Mouse (Mus musculus): ENCODE measurements around the gene Stk32c.

Gene Stk32c

GRCm38 (mm10) chr7:139228447-139229171 is 15.5 kb upstream of the Stk32c start:
- no peak for DNase-seq (ENCODE audit: low spot score)

GRCm38 (mm10) chr7:139226416-139226815 is 13.3 kb upstream of the Stk32c start:
- peak; percentile 28 for DNase-seq (ENCODE audit: low spot score)

GRCm38 (mm10) chr7:139224725-139225124 is 11.6 kb upstream of the Stk32c start:
- DNase-seq (ENCODE audit: low spot score) = peak; percentile 46

GRCm38 (mm10) chr7:139224070-139224469 is 11.0 kb upstream of the Stk32c start:
- peak; percentile 22 for DNase-seq (ENCODE audit: low spot score)

GRCm38 (mm10) chr7:139222341-139222740 is 9.2 kb upstream of the Stk32c start:
- DNase-seq (ENCODE audit: low spot score) = peak; percentile 15

- DNase-seq (ENCODE audit: low spot score) = peak; percentile 26
These were observed 8.7 kb upstream of the Stk32c start for GRCm38 (mm10) chr7:139221856-139222255.

- DNase-seq (ENCODE audit: low spot score) = peak; percentile 33
These were observed 8.0 kb upstream of the Stk32c start for GRCm38 (mm10) chr7:139221072-139221471.

GRCm38 (mm10) chr7:139220303-139220702 is 7.2 kb upstream of the Stk32c start:
- peak; percentile 41 for DNase-seq (ENCODE audit: low spot score)

- DNase-seq (ENCODE audit: low spot score) = peak; percentile 40
These were observed 6.4 kb upstream of the Stk32c start for GRCm38 (mm10) chr7:139219486-139219885.

GRCm38 (mm10) chr7:139218641-139219415 is 5.7 kb upstream of the Stk32c start:
- peak; percentile 73 for DNase-seq (ENCODE audit: low spot score)

GRCm38 (mm10) chr7:139217046-139217445 is 3.9 kb upstream of the Stk32c start:
- peak; percentile 31 for DNase-seq (ENCODE audit: low spot score)

GRCm38 (mm10) chr7:139216464-139216863 is 3.4 kb upstream of the Stk32c start:
- DNase-seq (ENCODE audit: low spot score) = peak; percentile 19

- peak; percentile 28 for DNase-seq (ENCODE audit: low spot score)
These were observed 2.8 kb upstream of the Stk32c start for GRCm38 (mm10) chr7:139215946-139216345.

GRCm38 (mm10) chr7:139215516-139215915 is 2.4 kb upstream of the Stk32c start:
- DNase-seq (ENCODE audit: low spot score) = peak; percentile 32

- peak; percentile 31 for DNase-seq (ENCODE audit: low spot score)
These were observed 1.7 kb upstream of the Stk32c start for GRCm38 (mm10) chr7:139214596-139215340.

- peak; percentile 25 for DNase-seq (ENCODE audit: low spot score)
These were observed 1.1 kb upstream of the Stk32c start for GRCm38 (mm10) chr7:139214160-139214559.

GRCm38 (mm10) chr7:139213751-139214150 is 644 bp upstream of the Stk32c start:
- peak; percentile 39 for DNase-seq (ENCODE audit: low spot score)

GRCm38 (mm10) chr7:139211761-139212160 is 1.3 kb downstream of the Stk32c start:
- DNase-seq (ENCODE audit: low spot score) = peak; percentile 36

GRCm38 (mm10) chr7:139208773-139209095 is 4.4 kb downstream of the Stk32c start:
- peak; percentile 35 for DNase-seq (ENCODE audit: low spot score)

GRCm38 (mm10) chr7:139208023-139208772 is 4.9 kb downstream of the Stk32c start:
- peak; percentile 67 for DNase-seq (ENCODE audit: low spot score)

GRCm38 (mm10) chr7:139201209-139201608 is 11.9 kb downstream of the Stk32c start:
- DNase-seq (ENCODE audit: low spot score) = peak; percentile 27

GRCm38 (mm10) chr7:139200108-139200507 is 13.0 kb downstream of the Stk32c start:
- DNase-seq (ENCODE audit: low spot score) = peak; percentile 78
